In genomic region chr5:141852175-141852574, GRCm38 (mm10) we compare ENCODE assay signal across 8 mouse cellular contexts.
A peak's percentile ranks its signal among the peaks of the same experiment; 100 is the strongest.
DNase-seq lines count a peak whose midpoint lies in the region; ATAC-seq and TF ChIP-seq lines count a peak whose summit lies in the region.

No protein-coding gene starts in this region.

- H3K9me3 ChIP-seq in intestine, embryonic 14.5 days (ENCODE audit: control insufficient read depth, low read length), result no peaks in the 10 kb centered on the region
- H3K9me3 ChIP-seq in liver, embryonic 12.5 days (replicated peaks), result no peaks in the 10 kb centered on the region
- no peaks in the 10 kb centered on the region for H3K9me3 ChIP-seq in forebrain, embryonic 16.5 days (ENCODE audit: control insufficient read depth, low read length)

- peaks cover 12% of the 10 kb centered on the region; the same call in 1 of the 2 replicates for H3K4me1 ChIP-seq in intestine, embryonic 14.5 days (replicated peaks; ENCODE audit: control insufficient read depth, insufficient read depth, low read length)
- 0 out of 2 replicates have a peak, but pooled peaks cover 7% of the 10 kb centered on the region for H3K4me1 ChIP-seq in liver, embryonic 12.5 days
- H3K4me1 ChIP-seq in forebrain, embryonic 16.5 days (replicated peaks; ENCODE audit: control insufficient read depth, insufficient read depth, low read length), result no peaks in the 10 kb centered on the region; the same call in 1 of the 2 replicates
- H3K4me1 ChIP-seq in thymus, adult 2 months (replicated peaks; ENCODE audit: control insufficient read depth, insufficient read depth, low read length), result no peaks in the 10 kb centered on the region

- no peaks in the 10 kb centered on the region for H3K36me3 ChIP-seq in intestine, embryonic 14.5 days (ENCODE audit: control insufficient read depth, insufficient read depth, low read length)
- no peaks in the 10 kb centered on the region for H3K36me3 ChIP-seq in liver, embryonic 12.5 days
- H3K36me3 ChIP-seq in forebrain, embryonic 16.5 days (ENCODE audit: control insufficient read depth, insufficient read depth), result no peaks in the 10 kb centered on the region
- no peaks in the 10 kb centered on the region for H3K36me3 ChIP-seq in thymus, adult 2 months (ENCODE audit: control insufficient read depth, insufficient read depth, low read length)

- ATAC-seq in intestine, embryonic 14.5 days (replicated peaks; ENCODE audit: low FRiP score, low TSS enrichment, low read depth), result peak; percentile 84
- ATAC-seq in liver, embryonic 12.5 days, result peak; percentile 37; the same call in 1 of the 2 replicates
- no peak for ATAC-seq in forebrain, embryonic 16.5 days

- no peak for TF ChIP-seq CTCF in thymus, adult 2 months (IDR thresholded peaks at IDR 0.05; ENCODE audit: borderline replicate concordance, control insufficient read depth, extremely low read depth, insufficient read depth, low read length, poor library complexity)

- no peaks in the 10 kb centered on the region for H3K27me3 ChIP-seq in intestine, embryonic 14.5 days (replicated peaks; ENCODE audit: control insufficient read depth, insufficient read depth, low read length)
- no peaks in the 10 kb centered on the region for H3K27me3 ChIP-seq in liver, embryonic 12.5 days (replicated peaks)
- H3K27me3 ChIP-seq in forebrain, embryonic 16.5 days (replicated peaks; ENCODE audit: control insufficient read depth, insufficient read depth, low read length), result no peaks in the 10 kb centered on the region
- H3K27me3 ChIP-seq in thymus, adult 2 months (ENCODE audit: control insufficient read depth, insufficient read depth, low read length), result no peaks in the 10 kb centered on the region

- H3K9ac ChIP-seq in intestine, embryonic 14.5 days (ENCODE audit: low read length), result no peak overlapping the region
- no peak overlapping the region for H3K9ac ChIP-seq in liver, embryonic 12.5 days
- no peak overlapping the region for H3K9ac ChIP-seq in forebrain, embryonic 16.5 days (replicated peaks; ENCODE audit: low read depth, low read length)

- H3K27ac ChIP-seq in intestine, embryonic 14.5 days (ENCODE audit: low read depth), result no peak overlapping the region
- no peak overlapping the region for H3K27ac ChIP-seq in liver, embryonic 12.5 days
- H3K27ac ChIP-seq in forebrain, embryonic 16.5 days (ENCODE audit: low read length), result no peak overlapping the region
- H3K27ac ChIP-seq in thymus, adult 2 months (ENCODE audit: control insufficient read depth, insufficient read depth, low read length), result no peak overlapping the region

- no peak overlapping the region for H3K4me2 ChIP-seq in intestine, embryonic 14.5 days (ENCODE audit: low read length)
- no peak overlapping the region for H3K4me2 ChIP-seq in liver, embryonic 12.5 days
- no peak overlapping the region for H3K4me2 ChIP-seq in forebrain, embryonic 16.5 days (ENCODE audit: low read length)

- DNase-seq in embryo, embryonic 10 days (ENCODE audit: low spot score), result peak; percentile 67
- DNase-seq in embryo, embryonic 9.5 days (ENCODE audit: extremely low spot score), result no peak
- peak; percentile 49 for DNase-seq in adrenal gland, adult 2 months
- DNase-seq in intestine, embryonic 14.5 days (ENCODE audit: low spot score), result peak; percentile 74
- no peak for DNase-seq in frontal cortex, adult 2 months (ENCODE audit: extremely low spot score in 1 of 2, low spot score in 1 of 2)
- DNase-seq in thymus, adult 2 months, result no peak

- 36% methylated on average over 8 of the region's 8 CpGs for WGBS in intestine, embryonic 14.5 days
- whole genome bisulfite sequencing in liver, embryonic 12.5 days (ENCODE audit: insufficient replicate concordance), result 45% methylated on average over 8 of the region's 8 CpGs
- 54% methylated on average over 8 of the region's 8 CpGs for WGBS in forebrain, embryonic 16.5 days
- 92% methylated on average over 8 of the region's 8 CpGs for WGBS in thymus, adult 2 months

- no peak overlapping the region for H3K4me3 ChIP-seq in intestine, embryonic 14.5 days (ENCODE audit: low read depth, low read length)
- H3K4me3 ChIP-seq in liver, embryonic 12.5 days, result no peak overlapping the region
- H3K4me3 ChIP-seq in forebrain, embryonic 16.5 days (replicated peaks; ENCODE audit: low read length), result no peak overlapping the region
- no peak overlapping the region for H3K4me3 ChIP-seq in thymus, adult 2 months (ENCODE audit: control insufficient read depth, insufficient read depth, low read length)

- no peak for TF ChIP-seq POLR2A in thymus, adult 2 months (IDR thresholded peaks at IDR 0.05; ENCODE audit: control insufficient read depth, extremely low read depth, insufficient read depth, low read length, poor library complexity)

Comparison
In these comparisons a context has a peak if more than half of its experiments do, and no peak if none do; other contexts are left out.
1. DNase-seq: peak in embryo, embryonic 10 days (single experiment), adrenal gland, adult 2 months (single experiment) and intestine, embryonic 14.5 days (single experiment); none in embryo, embryonic 9.5 days (single experiment), frontal cortex, adult 2 months (0 of 2) and thymus, adult 2 months (single experiment).